Mouse (Mus musculus) small intestine, adult 2 months (tissue): ENCODE results near the gene C1qb. TPM values are rescaled to one million over a fixed set of nuclear protein-coding genes. Genes with fewer than 3 reads are reported as not detected.

ENCODE experiments used
- H3K27ac ChIP-seq: fragments of 200-500 bp; 2 replicates; pipeline ENCODE4 v1.5.1; 2012; ENCODE audit warnings: low read depth, low read length, control low read depth, inconsistent platforms; ENCODE audit not compliant: insufficient read depth
- H3K27me3 ChIP-seq: fragments of 200-500 bp; 2 replicates; pipeline ENCODE4 v1.6.1; 2012; ENCODE audit warnings: mild to moderate bottlenecking, moderate library complexity, low read length, inconsistent platforms; ENCODE audit not compliant: control insufficient read depth, insufficient read depth
- H3K36me3 ChIP-seq: fragments of 200-500 bp; 2 replicates; pipeline ENCODE4 v1.6.1; 2012; ENCODE audit warnings: mild to moderate bottlenecking, low read length, control low read depth, inconsistent platforms; ENCODE audit not compliant: control insufficient read depth, insufficient read depth
- H3K4me1 ChIP-seq: fragments of 200-500 bp; 2 replicates; pipeline ENCODE4 v1.6.1; 2012; ENCODE audit warnings: low read length, inconsistent platforms, mixed read lengths; ENCODE audit not compliant: control insufficient read depth, insufficient read depth, insufficient read length
- H3K4me3 ChIP-seq: fragments of 200-500 bp; 2 replicates; pipeline ENCODE4 v1.5.1; 2012; ENCODE audit warnings: low read depth, mild to moderate bottlenecking, control low read depth, inconsistent platforms, low read length, moderate library complexity
- CTCF ChIP-seq: fragments of 200-500 bp; IDR thresholded peaks from 2 replicates; pipeline ENCODE4 v1.5.1; 2012; ENCODE audit warnings: low read depth, mild to moderate bottlenecking, control low read depth, inconsistent platforms, low read length, moderate library complexity, mixed read lengths; ENCODE audit not compliant: insufficient replicate concordance, insufficient read length; ENCODE audit errors: extremely low read depth
- POLR2A ChIP-seq: fragments of 200-500 bp; IDR thresholded peaks from 2 replicates; pipeline ENCODE4 v1.6.1; 2012; ENCODE audit warnings: low read depth, mild to moderate bottlenecking, control low read depth, inconsistent platforms, low read length, moderate library complexity
- WGBS: fragments of 180-500 bp; shearing (Covaris S2); methylation state at CpG from one replicate; pipeline ENCODE4 v1.1.7; 2018; 5-methylcytosine and 5-hydroxymethylcytosine counted together
- polyA plus RNA-seq: library from polyadenylated mRNA; depleted of rRNA; stranded (reverse); fragments of >200 nt; gene quantifications from 2 replicates; pipeline ENCODE4 v1.2.3, GENCODE M21; 2012; rRNA removed

C1qb gene
- polyA plus RNA-seq, 1 experiment, result 71.3 TPM

- under 1% methylated on average over 88 of the region's 88 CpGs for WGBS
- Histone ChIP-seq H3K36me3 (no peaks in the 10 kb centered on the region), H3K4me3 (peak within 1 kb of the TSS; percentile 86), H3K4me1 (peaks cover 39% of the 10 kb centered on the region), H3K27me3 (no peaks in the 10 kb centered on the region; the same call in 1 of the 2 replicates), H3K27ac (no peak within 1 kb of the TSS)
- TF ChIP-seq POLR2A (no peak), CTCF (peak; percentile 12; the same call in 1 of the 2 replicates)
Observed at GRCm38 (mm10) chr4:136835621-136836386, 50.2 kb downstream of the C1qb start, which contains the start of gene Ephb2. Gene Ephb2 (minus strand): TSS chr4:136835988.

- Histone ChIP-seq H3K27ac (no peak overlapping the region), H3K4me3 (peak overlapping the region; percentile 86), H3K36me3 (no peaks in the 10 kb centered on the region), H3K27me3 (no peaks in the 10 kb centered on the region; the same call in 1 of the 2 replicates), H3K4me1 (peaks cover 45% of the 10 kb centered on the region)
- TF ChIP-seq POLR2A, result no peak
- no peak for TF ChIP-seq CTCF
- under 1% methylated on average over 76 of the region's 76 CpGs for WGBS
Observed at GRCm38 (mm10) chr4:136834815-136835620, 51.0 kb downstream of the C1qb start.

GRCm38 (mm10) chr4:136834439-136834814, 51.6 kb downstream of the C1qb start:
- no peaks in the 10 kb centered on the region; the same call in 1 of the 2 replicates for H3K27me3 ChIP-seq
- WGBS, result 3% methylated on average over 12 of the region's 12 CpGs
- H3K4me3 ChIP-seq, result peak overlapping the region; percentile 86
- H3K27ac ChIP-seq, result no peak overlapping the region
- H3K36me3 ChIP-seq, result no peaks in the 10 kb centered on the region
- no peak for TF ChIP-seq CTCF
- no peak for TF ChIP-seq POLR2A
- peaks cover 49% of the 10 kb centered on the region for H3K4me1 ChIP-seq

GRCm38 (mm10) chr4:136833619-136834351, 52.2 kb downstream of the C1qb start:
- TF ChIP-seq POLR2A (no peak), CTCF (no peak)
- Histone ChIP-seq H3K36me3 (no peaks in the 10 kb centered on the region), H3K27ac (no peak overlapping the region), H3K4me1 (peaks cover 53% of the 10 kb centered on the region), H3K4me3 (peak overlapping the region; percentile 86), H3K27me3 (no peaks in the 10 kb centered on the region; the same call in 1 of the 2 replicates)
- WGBS, result 22% methylated on average over 21 of the region's 21 CpGs

- Histone ChIP-seq H3K4me1 (peaks cover 47% of the 10 kb centered on the region), H3K27ac (peak overlapping the region; percentile 33), H3K4me3 (no peak overlapping the region), H3K36me3 (no peaks in the 10 kb centered on the region), H3K27me3 (no peaks in the 10 kb centered on the region; the same call in 1 of the 2 replicates)
- TF ChIP-seq CTCF (no peak), POLR2A (no peak)
- WGBS, result 33% methylated on average over 16 of the region's 16 CpGs
Observed at GRCm38 (mm10) chr4:136832559-136833232, 53.3 kb downstream of the C1qb start.

GRCm38 (mm10) chr4:136830272-136830823, 55.6 kb downstream of the C1qb start:
- WGBS, result 54% methylated on average over 9 of the region's 9 CpGs
- Histone ChIP-seq H3K27ac (no peak overlapping the region), H3K4me1 (peaks cover 41% of the 10 kb centered on the region), H3K4me3 (no peak overlapping the region), H3K27me3 (no peaks in the 10 kb centered on the region; the same call in 1 of the 2 replicates), H3K36me3 (no peaks in the 10 kb centered on the region)
- TF ChIP-seq POLR2A (no peak), CTCF (no peak)

Other genes with a start within 250 kb of the C1qb start
- gene Ephb2, start 50.2 kb downstream of the C1qb start, polyA plus RNA-seq, result 32.1 and 57.6 TPM in 2 replicates
- gene C1qc, start 6.9 kb upstream of the C1qb start, polyA plus RNA-seq, result 82.5 and 108 TPM in 2 replicates
- gene C1qa, start 12.6 kb upstream of the C1qb start, polyA plus RNA-seq, result 35.1 and 55.8 TPM in 2 replicates
- gene Epha8, start 70.6 kb upstream of the C1qb start, polyA plus RNA-seq, result 0.14 and 0.15 TPM in 2 replicates
- gene Zbtb40, start 162.6 kb upstream of the C1qb start, polyA plus RNA-seq, result 5.2 and 9.0 TPM in 2 replicates